In the genomic region with DNA sequence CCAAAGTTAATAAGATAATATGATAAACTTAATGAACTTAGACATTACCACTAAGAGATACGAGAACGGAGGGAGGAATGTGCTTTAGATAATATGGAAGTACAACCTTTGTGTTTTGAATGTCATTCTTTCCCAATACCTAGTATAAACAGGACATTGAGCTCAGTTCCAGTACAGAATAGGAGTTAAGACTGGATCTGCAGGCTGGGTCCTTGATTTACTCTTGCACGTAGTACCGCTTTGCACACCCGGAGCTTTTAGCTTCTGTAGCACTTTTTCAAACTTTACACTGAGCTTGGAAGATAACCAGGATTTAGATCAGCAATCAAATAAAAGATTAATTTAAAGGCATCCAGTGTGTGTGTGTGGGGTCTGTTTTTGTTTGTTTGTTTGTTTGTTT, we compare ENCODE assay signal across 14 mouse cellular contexts.
"Had no signal": no experiment of that assay in that cellular context is flagged by ENCODE, and none has a peak within 500 bp of the region (broad histone marks: within the 10 kb centered on the region; RNA-seq: fewer than 3 reads in every experiment).

No protein-coding gene starts in this region.

- H3K9ac ChIP-seq: lung, embryonic 14.5 days; midbrain, embryonic 12.5 days; neural tube, embryonic 12.5 days; stomach, embryonic 15.5 days had no signal

- H3K27ac ChIP-seq: midbrain, embryonic 10.5 days; midbrain, embryonic 12.5 days; neural tube, embryonic 12.5 days; stomach, embryonic 15.5 days; stomach, postnatal 0 days had no signal

- H3K4me1 ChIP-seq: neural tube, embryonic 12.5 days; stomach, embryonic 15.5 days had no signal

- H3K36me3 ChIP-seq: midbrain, embryonic 12.5 days; neural tube, embryonic 12.5 days; stomach, embryonic 15.5 days had no signal

- H3K4me3 ChIP-seq: midbrain, embryonic 10.5 days; midbrain, embryonic 12.5 days; neural tube, embryonic 12.5 days; stomach, embryonic 15.5 days had no signal

- DNase-seq: lung, adult 18-20 months; lung, embryonic 14.5 days; lung, postnatal 10 days; lung, postnatal 4 days; midbrain, embryonic 14.5 days; right cerebral cortex, postnatal 14 days; thymus, adult 2 months; thymus, postnatal 25 days; thymus, postnatal 4 days had no signal

- H3K4me2 ChIP-seq: lung, embryonic 14.5 days; midbrain, embryonic 12.5 days; neural tube, embryonic 12.5 days; stomach, embryonic 15.5 days had no signal

- H3K27me3 ChIP-seq: midbrain, embryonic 12.5 days; neural tube, embryonic 12.5 days; stomach, embryonic 15.5 days had no signal

- H3K9me3 ChIP-seq: midbrain, embryonic 10.5 days; midbrain, embryonic 12.5 days; neural tube, embryonic 12.5 days; stomach, embryonic 15.5 days had no signal
